Comparison of ENCODE assay signal across 24 mouse cellular contexts in genomic region chr2:130974928-130975327, GRCm38 (mm10).
DNase-seq lines count a peak whose midpoint lies in the region; ATAC-seq lines count a peak whose summit lies in the region.
"Had no signal": no experiment of that assay in that cellular context is flagged by ENCODE, and none has a peak within 500 bp of the region (broad histone marks: within the 10 kb centered on the region; RNA-seq: fewer than 3 reads in every experiment).

No protein-coding gene starts in this region.

- H3K27me3 ChIP-seq in liver, embryonic 12.5 days (replicated peaks): no peaks in the 10 kb centered on the region
- H3K27me3 ChIP-seq: forebrain, embryonic 15.5 days; limb, embryonic 15.5 days; megakaryocyte, embryonic 14.5 days had no signal

- peak; percentile 86 for ATAC-seq in liver, embryonic 12.5 days
- ATAC-seq in megakaryocyte-erythroid progenitor cell, adult 5-6 weeks (replicated peaks; ENCODE audit: low FRiP score, low TSS enrichment, poor library complexity, severe bottlenecking): peak; percentile 72
- ATAC-seq: CD4-positive, CD25-positive, alpha-beta regulatory T cell, adult 4 months; forebrain, embryonic 15.5 days; lung, postnatal 0 days; midbrain, embryonic 16.5 days had no signal

- peaks cover 31% of the 10 kb centered on the region for H3K36me3 ChIP-seq in liver, embryonic 12.5 days

- no peak overlapping the region; the same call in 1 of the 2 replicates for H3K9ac ChIP-seq in liver, embryonic 12.5 days
- H3K9ac ChIP-seq: forebrain, embryonic 15.5 days; hindbrain, embryonic 14.5 days; limb, embryonic 15.5 days had no signal

- peak overlapping the region; percentile 91 for H3K27ac ChIP-seq in liver, embryonic 12.5 days
- H3K27ac ChIP-seq: embryonic facial prominence, embryonic 10.5 days; forebrain, embryonic 15.5 days; heart, adult 2 months; hindbrain, embryonic 14.5 days; limb, embryonic 15.5 days had no signal

- no peaks in the 10 kb centered on the region for H3K9me3 ChIP-seq in liver, embryonic 12.5 days (replicated peaks)
- H3K9me3 ChIP-seq: embryonic facial prominence, embryonic 10.5 days; forebrain, embryonic 15.5 days; limb, embryonic 15.5 days; megakaryocyte, embryonic 14.5 days had no signal

- DNase-seq in embryo, embryonic 10 days (ENCODE audit: low spot score): peak; percentile 8
- DNase-seq in embryo, embryonic 10.5 days (ENCODE audit: low spot score): no peak
- DNase-seq in c-Kit-positive CD71-positive TER-119-negative erythroid progenitor cells, embryonic 14.5 days (ENCODE audit: low read depth): peak; percentile 74
- no peak for DNase-seq in retina, postnatal 1 day
- DNase-seq in lung, postnatal 14 days: no peak
- DNase-seq in cerebellum, postnatal 25 days: no peak
- DNase-seq: adrenal gland, postnatal 25 days; cerebellum, postnatal 10 days; gastrocnemius, postnatal 25 days; heart, adult 2 months; heart, postnatal 14 days; kidney, adult 9 months; kidney, postnatal 25 days; right cerebral cortex, postnatal 25 days had no signal

- 26% methylated on average over 1 of the region's 1 CpGs for WGBS in liver, embryonic 12.5 days (ENCODE audit: insufficient replicate concordance)

- no peak overlapping the region for H3K4me3 ChIP-seq in liver, embryonic 12.5 days
- H3K4me3 ChIP-seq: embryonic facial prominence, embryonic 10.5 days; forebrain, embryonic 15.5 days; heart, adult 2 months; limb, embryonic 15.5 days had no signal

- H3K4me2 ChIP-seq in liver, embryonic 12.5 days: peak overlapping the region; percentile 48
- H3K4me2 ChIP-seq: forebrain, embryonic 15.5 days; hindbrain, embryonic 14.5 days; limb, embryonic 15.5 days had no signal

- H3K4me1 ChIP-seq in liver, embryonic 12.5 days: peaks cover 84% of the 10 kb centered on the region
- H3K4me1 ChIP-seq: embryonic facial prominence, embryonic 10.5 days; forebrain, embryonic 15.5 days; limb, embryonic 15.5 days had no signal

Comparison
In these comparisons a context has a peak if more than half of its experiments do, and no peak if none do; other contexts are left out.
1. DNase-seq: peak in embryo, embryonic 10 days (single experiment) and c-Kit-positive CD71-positive TER-119-negative erythroid progenitor cells, embryonic 14.5 days (single experiment); none in embryo, embryonic 10.5 days (single experiment), retina, postnatal 1 day (single experiment), lung, postnatal 14 days (single experiment) and cerebellum, postnatal 25 days (0 of 2).